Mouse (Mus musculus): ENCODE data around the gene Xk. TPM values are rescaled to one million over a fixed set of nuclear protein-coding genes. Genes with fewer than 3 reads are reported as not detected.
"Not testable (repeated sequence)": the region's sequence is repeated elsewhere in the genome, so short reads cannot be mapped to it uniquely, and the experiment has no call there.

Xk gene
- polyA plus RNA-seq, 1 experiment from 2014 or later: 5.9 TPM

DNA sequence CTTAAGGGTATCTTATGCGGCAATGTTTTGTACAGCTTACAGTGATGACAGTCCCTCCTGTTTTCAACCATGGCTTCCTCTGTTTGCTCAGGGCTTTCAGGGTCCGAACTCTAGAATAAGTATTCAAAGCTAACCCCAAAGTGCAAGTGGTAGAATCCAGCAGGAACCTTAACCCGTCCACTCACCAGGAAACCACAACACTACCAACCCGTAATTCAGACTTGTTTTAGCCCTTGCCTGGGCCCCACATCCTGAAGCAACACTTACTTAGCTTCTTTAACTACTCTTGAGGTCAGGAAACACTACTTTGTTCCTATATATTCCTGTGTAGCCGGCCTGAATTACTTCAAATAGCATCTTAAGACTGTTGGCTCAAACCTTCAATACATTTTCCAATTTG, 30.2 kb downstream of the Xk start:
- no peak overlapping the region for H3K27ac ChIP-seq (ENCODE audit: low read depth)
- H3K36me3 ChIP-seq (replicated peaks; ENCODE audit: insufficient read depth, low read length): no peaks in the 10 kb centered on the region
- no peak for DNase-seq
- WGBS (ENCODE audit: insufficient replicate concordance): 45% methylated on average over 5 of the region's 5 CpGs
- TF ChIP-seq EP300 (IDR thresholded peaks at IDR 0.05; ENCODE audit: low read depth) (no peak), CTCF (IDR thresholded peaks at IDR 0.05; ENCODE audit: low read depth) (no peak)
- 0 out of 2 replicates have a peak overlapping the region, but pooled peaks have one; percentile 6 for H3K4me2 ChIP-seq (ENCODE audit: low read depth, low read length)
- no peak for ATAC-seq
- no peak overlapping the region for H3K4me3 ChIP-seq (ENCODE audit: low read depth, low read length)
- no peaks in the 10 kb centered on the region for H3K4me1 ChIP-seq (ENCODE audit: insufficient read depth)
- no peaks in the 10 kb centered on the region for H3K9me3 ChIP-seq (ENCODE audit: low read length)
- no peak overlapping the region for H3K9ac ChIP-seq (replicated peaks)
- no peaks in the 10 kb centered on the region for H3K27me3 ChIP-seq (ENCODE audit: insufficient read depth, low read length)

DNA sequence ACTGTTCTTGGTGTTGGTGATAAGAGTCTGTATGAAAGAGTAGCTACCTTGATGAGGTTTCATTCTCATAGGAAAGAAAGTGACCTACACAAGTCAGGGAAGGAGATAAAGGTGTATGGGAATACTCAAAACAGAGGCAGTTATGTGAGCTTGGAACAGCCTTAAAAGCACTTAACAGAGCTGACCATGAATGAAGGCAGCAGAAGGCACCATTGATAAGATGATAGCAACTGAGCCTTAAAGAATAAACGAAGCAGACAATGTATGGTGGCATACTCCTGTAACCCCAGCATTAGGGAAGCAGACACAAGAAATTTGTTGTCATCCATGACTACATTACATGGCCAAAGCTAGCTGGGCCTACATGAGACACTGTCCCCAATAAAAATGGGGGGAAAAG, 30.9 kb downstream of the Xk start:
- no peak for ATAC-seq

DNA sequence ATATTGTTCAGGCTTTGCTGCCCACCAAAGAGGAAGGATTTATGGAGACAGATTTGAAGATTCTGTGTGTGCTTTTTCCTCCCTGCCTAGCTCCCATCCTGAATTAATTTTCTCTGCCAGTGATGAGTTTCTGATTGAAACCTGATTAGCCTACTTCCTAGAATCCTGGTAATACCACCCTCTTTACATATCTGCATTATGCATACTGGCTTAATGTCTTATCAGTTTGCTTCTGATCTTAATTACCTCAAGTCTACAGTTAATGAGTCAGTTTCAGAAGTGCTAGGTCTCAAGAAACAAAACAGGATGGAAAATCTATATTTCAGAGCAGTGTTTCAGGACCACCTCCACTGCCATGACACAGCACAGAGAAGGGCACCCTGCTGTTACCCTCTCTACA, 43.9 kb downstream of the Xk start:
- DNase-seq; H3K4me2 ChIP-seq (ENCODE audit: low read depth, low read length); H3K9me3 ChIP-seq (ENCODE audit: low read length); H3K27ac ChIP-seq (ENCODE audit: low read depth); H3K9ac ChIP-seq (replicated peaks); ATAC-seq; H3K27me3 ChIP-seq (ENCODE audit: insufficient read depth, low read length); H3K4me3 ChIP-seq (ENCODE audit: low read depth, low read length); H3K4me1 ChIP-seq (ENCODE audit: insufficient read depth); H3K36me3 ChIP-seq (replicated peaks; ENCODE audit: insufficient read depth, low read length): not testable (repeated sequence)

More for the DNA sequence above, 30.9 kb downstream of the Xk start:
- Histone ChIP-seq H3K27ac (ENCODE audit: low read depth) (no peak overlapping the region), H3K4me1 (ENCODE audit: insufficient read depth) (no peaks in the 10 kb centered on the region), H3K9me3 (ENCODE audit: low read length) (no peaks in the 10 kb centered on the region), H3K9ac (replicated peaks) (no peak overlapping the region), H3K4me2 (ENCODE audit: low read depth, low read length) (no peak overlapping the region), H3K4me3 (ENCODE audit: low read depth, low read length) (no peak overlapping the region), H3K27me3 (ENCODE audit: insufficient read depth, low read length) (no peaks in the 10 kb centered on the region), H3K36me3 (replicated peaks; ENCODE audit: insufficient read depth, low read length) (no peaks in the 10 kb centered on the region; the same call in 1 of the 2 replicates)
- 37% methylated on average over 1 of the region's 1 CpGs for WGBS (ENCODE audit: insufficient replicate concordance)
- DNase-seq: no peak
- TF ChIP-seq CTCF (IDR thresholded peaks at IDR 0.05; ENCODE audit: low read depth) (no peak), EP300 (IDR thresholded peaks at IDR 0.05; ENCODE audit: low read depth) (no peak)

DNA sequence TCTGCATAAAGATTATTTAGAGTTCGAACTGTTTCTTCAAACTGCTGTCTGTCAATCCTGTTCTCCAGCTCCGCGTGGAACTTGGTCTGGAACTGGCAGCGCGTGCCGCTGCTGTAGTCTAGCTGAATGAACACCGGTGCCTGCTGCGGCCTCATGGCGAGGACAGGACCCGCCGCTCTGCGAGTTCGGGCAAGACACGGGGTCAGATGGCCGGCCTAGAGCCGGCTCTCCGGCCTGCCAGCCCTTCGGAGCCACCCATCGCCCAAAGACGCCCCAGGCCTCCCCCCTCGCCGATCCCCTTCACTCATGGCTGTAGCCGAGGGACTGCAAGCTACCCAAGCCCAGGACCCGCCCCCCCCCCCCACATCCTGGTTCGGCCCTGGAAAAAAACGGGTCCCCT, 55.4 kb downstream of the Xk start:
- not testable (repeated sequence) for ATAC-seq; H3K9ac ChIP-seq (replicated peaks); H3K4me1 ChIP-seq (ENCODE audit: insufficient read depth); DNase-seq; H3K27me3 ChIP-seq (ENCODE audit: insufficient read depth, low read length); H3K27ac ChIP-seq (ENCODE audit: low read depth); H3K36me3 ChIP-seq (replicated peaks; ENCODE audit: insufficient read depth, low read length); H3K9me3 ChIP-seq (ENCODE audit: low read length); H3K4me2 ChIP-seq (ENCODE audit: low read depth, low read length); H3K4me3 ChIP-seq (ENCODE audit: low read depth, low read length)
- 87% methylated on average over 22 of the region's 26 CpGs for WGBS (ENCODE audit: insufficient replicate concordance)

DNA sequence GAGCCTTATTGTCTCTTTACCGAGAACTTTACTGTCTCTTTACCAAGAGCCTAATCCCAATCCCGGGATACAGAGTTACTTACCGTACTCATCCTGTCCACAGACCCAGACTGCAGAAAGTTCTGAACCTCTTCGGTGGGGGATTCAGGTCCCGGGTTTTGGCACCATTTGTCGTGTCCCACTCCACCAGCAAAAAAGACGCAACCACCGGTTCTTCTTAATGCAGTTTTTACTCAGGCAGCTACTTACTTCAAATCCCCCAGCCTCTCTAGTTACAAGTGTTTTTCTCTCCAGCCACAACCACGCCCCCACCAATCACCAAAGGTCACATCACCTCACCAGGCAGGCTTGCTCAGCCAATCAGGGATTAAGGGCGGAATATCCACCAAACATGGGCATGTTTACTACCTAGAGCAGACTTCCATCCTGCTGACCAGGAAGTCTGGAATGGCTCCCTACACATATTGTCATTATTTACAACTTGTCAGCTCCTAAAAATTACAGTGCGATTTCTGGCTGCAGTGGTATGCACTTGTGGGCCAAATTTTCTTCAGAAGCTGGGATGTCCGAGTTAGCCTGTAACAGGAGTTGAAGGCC, 59.9 kb downstream of the Xk start:
- H3K4me2 ChIP-seq (ENCODE audit: low read depth, low read length): peak overlapping the region; percentile 13; the same call in 1 of the 2 replicates
- H3K9me3 ChIP-seq (ENCODE audit: low read length); H3K4me1 ChIP-seq (ENCODE audit: insufficient read depth); H3K4me3 ChIP-seq (ENCODE audit: low read depth, low read length); DNase-seq; H3K36me3 ChIP-seq (replicated peaks; ENCODE audit: insufficient read depth, low read length); H3K9ac ChIP-seq (replicated peaks); H3K27ac ChIP-seq (ENCODE audit: low read depth); H3K27me3 ChIP-seq (ENCODE audit: insufficient read depth, low read length): not testable (repeated sequence)
- peak; percentile 67; the same call in 1 of the 2 replicates for ATAC-seq
- WGBS (ENCODE audit: insufficient replicate concordance): 78% methylated on average over 12 of the region's 12 CpGs

DNA sequence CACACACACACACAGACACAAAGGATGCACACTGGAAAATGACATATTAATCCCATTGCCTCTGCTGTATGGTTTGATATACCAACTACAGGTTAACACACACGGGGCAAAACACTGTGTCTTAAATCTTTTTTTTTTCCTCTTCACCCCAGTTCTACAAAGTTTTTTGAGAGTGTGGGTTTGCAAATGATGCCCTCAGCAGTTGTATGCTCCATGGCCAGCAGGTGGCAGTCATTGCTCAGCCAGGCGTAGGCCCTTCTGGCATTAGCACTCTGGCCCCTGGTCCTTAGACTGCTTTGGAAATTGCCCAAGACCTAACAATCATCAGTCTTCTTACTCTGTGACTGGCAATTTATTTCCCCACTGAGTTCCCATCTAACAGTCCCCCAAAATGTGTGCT, 60.5 kb downstream of the Xk start:
- not testable (repeated sequence) for H3K27ac ChIP-seq (ENCODE audit: low read depth); H3K4me2 ChIP-seq (ENCODE audit: low read depth, low read length); H3K4me1 ChIP-seq (ENCODE audit: insufficient read depth); H3K9me3 ChIP-seq (ENCODE audit: low read length); H3K27me3 ChIP-seq (ENCODE audit: insufficient read depth, low read length); H3K4me3 ChIP-seq (ENCODE audit: low read depth, low read length); H3K36me3 ChIP-seq (replicated peaks; ENCODE audit: insufficient read depth, low read length); DNase-seq; H3K9ac ChIP-seq (replicated peaks)
- peak; percentile 53 for TF ChIP-seq CTCF (IDR thresholded peaks at IDR 0.05; ENCODE audit: low read depth)
- peak; percentile 72 for ATAC-seq
- WGBS (ENCODE audit: insufficient replicate concordance): 57% methylated on average over 2 of the region's 2 CpGs

DNA sequence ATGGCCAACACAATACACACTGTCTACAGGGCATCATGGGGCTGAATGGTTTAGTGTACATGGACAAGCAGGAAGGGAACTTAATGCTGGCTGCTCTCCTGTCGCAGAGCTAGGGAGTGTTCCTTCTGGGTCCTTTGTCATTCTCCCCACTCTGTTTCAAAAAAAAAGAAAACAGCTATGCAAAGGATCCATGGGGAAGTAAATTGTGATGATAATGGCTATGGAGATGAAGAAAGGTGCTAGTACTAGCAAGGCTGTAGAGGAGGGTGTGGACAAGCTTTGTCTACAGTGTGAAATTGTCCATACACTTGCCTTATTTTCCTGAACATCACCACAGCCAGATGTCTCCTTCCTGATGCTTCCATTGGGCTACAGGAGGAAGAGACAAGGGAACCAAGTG, 62.4 kb downstream of the Xk start:
- ATAC-seq; H3K4me2 ChIP-seq (ENCODE audit: low read depth, low read length); H3K27me3 ChIP-seq (ENCODE audit: insufficient read depth, low read length); H3K9ac ChIP-seq (replicated peaks); H3K27ac ChIP-seq (ENCODE audit: low read depth); DNase-seq; H3K9me3 ChIP-seq (ENCODE audit: low read length); H3K4me1 ChIP-seq (ENCODE audit: insufficient read depth); H3K36me3 ChIP-seq (replicated peaks; ENCODE audit: insufficient read depth, low read length); H3K4me3 ChIP-seq (ENCODE audit: low read depth, low read length): not testable (repeated sequence)
- WGBS (ENCODE audit: insufficient replicate concordance): 61% methylated on average over 1 of the region's 1 CpGs

DNA sequence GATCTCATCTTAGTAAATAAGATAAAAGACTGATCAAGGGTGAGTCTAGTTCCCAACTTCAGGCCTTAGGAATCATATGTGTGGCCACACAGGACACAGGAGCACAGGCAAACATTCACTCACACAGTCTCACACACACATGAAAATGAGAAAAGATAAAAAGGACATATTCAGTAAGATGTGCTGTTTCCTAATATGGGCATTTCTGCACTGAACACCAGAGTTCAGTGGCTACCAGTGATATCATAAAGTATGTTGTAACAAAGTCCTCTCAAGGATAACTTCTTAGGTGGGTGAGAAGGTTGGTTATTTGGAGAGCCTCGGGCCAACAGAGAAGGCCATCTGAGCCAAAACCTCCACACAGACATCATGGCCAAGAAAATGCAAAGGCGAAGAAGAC, 77.8 kb downstream of the Xk start, which contains the start of gene H2al1k:
Gene H2al1k, plus strand, starts transcription at position 301 of the 400 bp plus-strand sequence.
- no CpG with 5 or more reads among the region's 2 CpGs for WGBS (ENCODE audit: insufficient replicate concordance)
- H3K27ac ChIP-seq (ENCODE audit: low read depth); H3K4me3 ChIP-seq (ENCODE audit: low read depth, low read length); DNase-seq; H3K9ac ChIP-seq (replicated peaks); ATAC-seq; H3K4me2 ChIP-seq (ENCODE audit: low read depth, low read length); H3K36me3 ChIP-seq (replicated peaks; ENCODE audit: insufficient read depth, low read length); H3K27me3 ChIP-seq (ENCODE audit: insufficient read depth, low read length); H3K4me1 ChIP-seq (ENCODE audit: insufficient read depth); H3K9me3 ChIP-seq (ENCODE audit: low read length): not testable (repeated sequence)

Measured in liver, postnatal 0 days (tissue).